Mouse (Mus musculus): Measurements from ENCODE around the gene Pole2. TPM values are rescaled to one million over a fixed set of nuclear protein-coding genes. Genes with fewer than 3 reads are reported as not detected.
A peak's percentile ranks its signal among the peaks of the same experiment; 100 is the strongest.

Gene Pole2
- polyA plus RNA-seq, 1 experiment from 2014 or later: 5.3 TPM

DNA sequence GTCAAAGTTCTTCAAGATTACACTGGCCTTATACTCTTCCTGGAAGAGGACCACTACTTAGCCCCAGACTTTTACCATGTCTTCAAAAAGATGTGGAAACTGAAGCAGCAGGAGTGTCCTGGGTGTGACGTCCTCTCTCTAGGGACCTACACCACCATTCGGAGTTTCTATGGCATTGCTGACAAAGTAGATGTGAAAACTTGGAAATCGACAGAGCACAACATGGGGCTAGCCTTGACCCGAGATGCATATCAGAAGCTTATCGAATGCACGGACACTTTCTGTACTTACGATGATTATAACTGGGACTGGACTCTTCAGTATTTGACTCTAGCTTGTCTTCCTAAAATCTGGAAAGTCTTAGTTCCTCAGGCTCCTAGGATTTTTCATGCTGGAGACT is 42.6 kb downstream of the Pole2 start:
- peak overlapping the region; percentile 92; the same call in 1 of the 2 replicates for H3K9ac ChIP-seq
- H3K27me3 ChIP-seq: no peaks in the 10 kb centered on the region
- H3K4me3 ChIP-seq: peak overlapping the region; percentile 75
- peaks cover 29% of the 10 kb centered on the region for H3K4me1 ChIP-seq (replicated peaks)
- 71% methylated on average over 7 of the region's 7 CpGs for WGBS
- H3K4me2 ChIP-seq: peak overlapping the region; percentile 80
- no peak overlapping the region for H3K27ac ChIP-seq (replicated peaks)
- H3K36me3 ChIP-seq: peaks cover 21% of the 10 kb centered on the region
- H3K9me3 ChIP-seq: no peaks in the 10 kb centered on the region
- no peak for ATAC-seq (ENCODE audit: low FRiP score, low read depth)

GRCm38 (mm10) chr12:69184342-69185295 is 43.4 kb downstream of the Pole2 start:
- 1% methylated on average over 81 of the region's 86 CpGs for WGBS
- no peaks in the 10 kb centered on the region for H3K27me3 ChIP-seq
- no peaks in the 10 kb centered on the region for H3K9me3 ChIP-seq
- peaks cover 18% of the 10 kb centered on the region for H3K36me3 ChIP-seq
- peak overlapping the region; percentile 75 for H3K4me3 ChIP-seq
- peak overlapping the region; percentile 92 for H3K9ac ChIP-seq
- H3K4me2 ChIP-seq: peak overlapping the region; percentile 80
- peaks cover 29% of the 10 kb centered on the region for H3K4me1 ChIP-seq (replicated peaks)
- ATAC-seq (ENCODE audit: low FRiP score, low read depth): peak; percentile 59
- H3K27ac ChIP-seq (replicated peaks): peak overlapping the region; percentile 94

DNA sequence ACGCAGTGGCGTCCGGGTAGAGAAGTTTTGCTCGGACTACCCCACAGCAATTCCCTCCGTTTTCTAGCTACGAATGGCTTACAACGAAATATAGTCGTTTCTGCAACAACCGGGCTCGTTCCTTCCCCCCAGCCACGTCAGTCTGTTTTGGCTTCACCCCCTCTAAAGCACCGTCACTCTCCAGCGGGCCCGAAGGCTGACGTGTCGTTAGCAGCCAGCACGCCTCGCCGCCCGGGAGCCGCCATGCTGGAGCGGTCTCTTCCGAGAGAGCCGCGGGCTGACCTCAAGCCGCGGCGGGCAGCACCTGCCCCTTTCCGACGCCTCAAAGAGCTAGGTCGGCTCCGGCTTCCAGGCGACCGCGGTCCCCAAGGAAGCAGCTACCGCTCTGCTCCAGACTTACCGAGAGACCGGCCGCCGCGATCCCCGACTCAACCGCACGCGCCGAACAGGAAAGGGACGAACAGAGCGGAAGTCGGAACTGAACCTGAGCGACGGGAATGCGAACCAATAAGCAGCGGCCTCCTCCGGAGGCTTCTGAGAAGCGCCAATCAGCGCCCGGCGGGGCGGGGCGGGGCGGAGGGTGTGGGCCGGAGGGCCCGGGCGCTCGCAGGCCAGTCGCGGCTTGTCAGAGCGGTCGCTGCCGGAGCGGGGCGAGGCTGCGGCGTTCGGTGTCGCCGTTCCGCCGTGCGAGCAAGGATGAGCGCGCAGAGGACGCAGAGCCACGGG is 44.2 kb downstream of the Pole2 start, which contains the start of the genes Rpl36al and Mgat2:
Gene Rpl36al, minus strand, starts transcription at position 501 of the 726 bp plus-strand sequence.
Gene Mgat2, plus strand, starts transcription at position 575 of the 726 bp plus-strand sequence.
- Histone ChIP-seq H3K27ac (replicated peaks) (peak within 1 kb of the TSS; percentile 94), H3K9me3 (no peaks in the 10 kb centered on the region), H3K4me1 (replicated peaks) (peaks cover 29% of the 10 kb centered on the region), H3K9ac (peak within 1 kb of the TSS; percentile 92), H3K4me2 (peak within 1 kb of the TSS; percentile 80), H3K4me3 (peak within 1 kb of the TSS; percentile 75), H3K36me3 (peaks cover 16% of the 10 kb centered on the region), H3K27me3 (no peaks in the 10 kb centered on the region)
- under 1% methylated on average over 84 of the region's 84 CpGs for WGBS
- ATAC-seq (ENCODE audit: low FRiP score, low read depth): peak; percentile 99

GRCm38 (mm10) chr12:69181800-69182199 is 46.2 kb downstream of the Pole2 start:
- WGBS: 94% methylated on average over 4 of the region's 4 CpGs
- ATAC-seq (ENCODE audit: low FRiP score, low read depth): no peak

GRCm38 (mm10) chr12:69179371-69179770 is 48.6 kb downstream of the Pole2 start:
- Histone ChIP-seq H3K36me3 (peaks cover 10% of the 10 kb centered on the region), H3K4me1 (replicated peaks) (peaks cover 4% of the 10 kb centered on the region; the same call in 1 of the 2 replicates), H3K27ac (replicated peaks) (no peak overlapping the region), H3K4me3 (no peak overlapping the region), H3K27me3 (no peaks in the 10 kb centered on the region), H3K9me3 (no peaks in the 10 kb centered on the region), H3K9ac (no peak overlapping the region), H3K4me2 (no peak overlapping the region)
- WGBS: 84% methylated on average over 12 of the region's 12 CpGs
- no peak for ATAC-seq (ENCODE audit: low FRiP score, low read depth)

More at GRCm38 (mm10) chr12:69181800-69182199, 46.2 kb downstream of the Pole2 start:
- Histone ChIP-seq H3K4me3 (no peak overlapping the region), H3K36me3 (peaks cover 10% of the 10 kb centered on the region), H3K9ac (no peak overlapping the region), H3K9me3 (no peaks in the 10 kb centered on the region), H3K27me3 (no peaks in the 10 kb centered on the region), H3K4me2 (no peak overlapping the region), H3K27ac (replicated peaks) (no peak overlapping the region), H3K4me1 (replicated peaks) (peaks cover 19% of the 10 kb centered on the region)

DNA sequence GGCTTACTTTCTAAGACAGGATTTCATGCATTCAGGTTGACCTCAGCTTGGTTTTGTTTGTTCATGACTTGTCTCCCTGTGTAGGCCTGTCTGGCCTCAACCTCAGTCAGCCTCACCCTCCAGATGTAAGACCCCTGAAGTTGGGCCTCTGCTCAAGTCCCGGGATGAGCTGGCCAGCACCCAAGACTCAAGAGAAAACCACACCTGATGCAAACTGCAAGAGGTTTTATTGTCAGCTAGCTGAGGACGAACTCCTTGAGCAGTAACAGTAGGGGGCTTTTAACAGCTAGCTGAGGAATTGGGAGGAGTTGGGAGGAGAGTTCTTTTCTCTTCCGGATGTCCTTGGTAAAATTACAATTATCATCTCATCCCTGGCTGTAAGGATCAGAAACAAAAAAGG is 50.5 kb downstream of the Pole2 start:
- Histone ChIP-seq H3K27ac (replicated peaks) (no peak overlapping the region), H3K9ac (no peak overlapping the region), H3K36me3 (peaks cover 10% of the 10 kb centered on the region), H3K4me2 (no peak overlapping the region), H3K4me1 (replicated peaks) (no peaks in the 10 kb centered on the region), H3K27me3 (no peaks in the 10 kb centered on the region), H3K9me3 (no peaks in the 10 kb centered on the region), H3K4me3 (no peak overlapping the region)
- ATAC-seq (ENCODE audit: low FRiP score, low read depth): no peak
- WGBS: 82% methylated on average over 3 of the region's 3 CpGs

GRCm38 (mm10) chr12:69175975-69176374 is 52.0 kb downstream of the Pole2 start:
- Histone ChIP-seq H3K36me3 (no peaks in the 10 kb centered on the region), H3K27ac (replicated peaks) (no peak overlapping the region), H3K4me3 (no peak overlapping the region), H3K9ac (no peak overlapping the region), H3K4me2 (no peak overlapping the region), H3K9me3 (no peaks in the 10 kb centered on the region), H3K4me1 (replicated peaks) (no peaks in the 10 kb centered on the region), H3K27me3 (no peaks in the 10 kb centered on the region)
- no peak for ATAC-seq (ENCODE audit: low FRiP score, low read depth)
- WGBS: 97% methylated on average over 3 of the region's 3 CpGs

DNA sequence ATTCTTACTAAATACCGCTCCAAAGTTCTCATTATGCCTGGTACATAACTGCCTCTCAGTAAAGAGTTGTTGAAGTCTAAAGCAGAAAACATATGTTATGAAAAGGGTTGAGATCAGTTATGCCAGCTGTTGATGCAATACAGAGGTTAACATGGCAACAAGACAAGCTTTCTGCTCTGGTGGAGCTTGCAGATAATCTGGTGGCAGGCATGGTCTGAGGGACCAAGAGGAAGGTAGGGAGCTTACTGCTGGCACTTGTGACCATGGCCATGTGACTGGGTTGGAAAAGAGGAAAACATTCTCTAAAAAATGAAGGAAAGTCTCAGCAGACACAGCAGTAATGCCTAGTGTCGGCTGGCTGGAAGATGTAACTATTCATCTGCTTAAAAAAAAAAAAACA is 56.7 kb downstream of the Pole2 start:
- H3K9me3 ChIP-seq: no peaks in the 10 kb centered on the region
- no peak overlapping the region for H3K9ac ChIP-seq
- 98% methylated on average over 2 of the region's 2 CpGs for WGBS
- H3K27ac ChIP-seq (replicated peaks): no peak overlapping the region
- H3K4me3 ChIP-seq: no peak overlapping the region
- ATAC-seq (ENCODE audit: low FRiP score, low read depth): no peak
- H3K4me2 ChIP-seq: no peak overlapping the region
- H3K36me3 ChIP-seq: no peaks in the 10 kb centered on the region
- no peaks in the 10 kb centered on the region for H3K27me3 ChIP-seq
- peaks cover 10% of the 10 kb centered on the region for H3K4me1 ChIP-seq (replicated peaks)

GRCm38 (mm10) chr12:69168461-69169106 is 59.4 kb downstream of the Pole2 start, which contains the start of gene Lrr1:
Gene Lrr1, plus strand, starts transcription at chr12:69168814.
- H3K27ac ChIP-seq (replicated peaks): peak within 1 kb of the TSS; percentile 77
- H3K9ac ChIP-seq: peak within 1 kb of the TSS; percentile 63
- H3K36me3 ChIP-seq: no peaks in the 10 kb centered on the region
- no peaks in the 10 kb centered on the region for H3K27me3 ChIP-seq
- H3K4me3 ChIP-seq: peak within 1 kb of the TSS; percentile 66
- no peaks in the 10 kb centered on the region for H3K9me3 ChIP-seq
- peak; percentile 94 for ATAC-seq (ENCODE audit: low FRiP score, low read depth)
- peaks cover 10% of the 10 kb centered on the region for H3K4me1 ChIP-seq (replicated peaks)
- H3K4me2 ChIP-seq: peak within 1 kb of the TSS; percentile 95
- whole genome bisulfite sequencing: under 1% methylated on average over 40 of the region's 40 CpGs

DNA sequence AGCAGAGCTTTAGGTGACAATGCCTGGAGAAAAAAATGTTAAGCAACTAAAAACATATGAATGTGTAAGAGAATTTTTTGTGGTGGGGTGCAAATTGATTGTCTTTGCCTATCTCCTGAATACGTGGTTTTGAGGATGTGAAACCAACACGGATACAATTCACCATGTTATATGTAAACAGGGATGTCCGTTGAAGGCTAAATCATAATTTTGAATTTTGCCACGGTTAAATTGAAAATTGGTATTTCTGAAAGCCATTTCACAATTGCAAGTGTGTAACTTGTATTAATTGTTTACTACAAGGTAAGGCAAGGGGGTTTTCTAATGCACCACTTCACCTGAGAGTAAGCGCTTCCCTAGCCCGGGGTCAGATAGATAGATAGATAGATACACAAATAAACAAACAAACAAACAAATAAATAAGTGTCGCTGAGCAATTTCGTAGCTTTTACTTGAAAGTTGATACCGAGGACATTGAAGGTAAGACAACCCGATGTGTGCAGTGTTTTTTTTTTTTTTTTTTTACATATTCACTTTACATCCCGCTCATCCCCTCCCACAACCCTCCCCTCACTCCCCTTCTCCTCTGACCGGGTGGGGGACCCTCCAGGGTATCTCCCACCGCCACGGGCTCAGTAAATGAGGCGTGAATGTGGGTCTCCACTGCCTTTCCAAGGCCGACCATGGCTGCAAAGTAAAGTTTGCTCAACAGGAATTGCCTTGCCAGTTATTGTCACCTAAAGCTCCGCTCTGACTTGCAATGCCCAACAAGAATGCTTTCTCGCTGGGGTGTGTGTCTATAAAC is 60.1 kb downstream of the Pole2 start:
- peak overlapping the region; percentile 77 for H3K27ac ChIP-seq (replicated peaks)
- H3K27me3 ChIP-seq: no peaks in the 10 kb centered on the region
- peak; percentile 74 for ATAC-seq (ENCODE audit: low FRiP score, low read depth)
- peak overlapping the region; percentile 95 for H3K4me2 ChIP-seq
- no peaks in the 10 kb centered on the region for H3K9me3 ChIP-seq
- no peaks in the 10 kb centered on the region for H3K36me3 ChIP-seq
- H3K4me1 ChIP-seq (replicated peaks): peaks cover 10% of the 10 kb centered on the region
- 9% methylated on average over 18 of the region's 18 CpGs for WGBS
- H3K9ac ChIP-seq: peak overlapping the region; percentile 63
- H3K4me3 ChIP-seq: peak overlapping the region; percentile 66
